Mouse (Mus musculus) B cell, adult 62 days (primary cell): ENCODE measurements around the gene Ern1. TPM values are rescaled to one million over a fixed set of nuclear protein-coding genes. Genes with fewer than 3 reads are reported as not detected.

Experiments used
- total RNA-seq: library from RNA; stranded (reverse); gene quantifications from 4 replicates; pipeline ENCODE4 v1.2.4, GENCODE M21; 2023

Ern1 gene
- total RNA-seq, result 11.1 to 13.5 TPM (median 11.6 TPM) in 4 replicates

GRCm38 (mm10) chr11:106487733-106488115, at the start of gene Ern1:
Ern1 (minus strand) TSS chr11:106487852.

GRCm38 (mm10) chr11:106387791-106388216, 99.8 kb downstream of the Ern1 start, which contains the start of gene Icam2:
Icam2 (minus strand) TSS chr11:106388075.

GRCm38 (mm10) chr11:106365366-106365765, 122.3 kb downstream of the Ern1 start, which contains the start of gene Prr29:
Prr29 (plus strand) TSS chr11:106365472.

GRCm38 (mm10) chr11:106353188-106353587, 134.5 kb downstream of the Ern1 start, which contains the start of gene Scn4a:
Scn4a (minus strand) TSS chr11:106353288.

Other genes with a start within 250 kb of the Ern1 start
- 56.4 to 76.1 TPM (median 69.5 TPM) in 4 replicates for gene Ftsj3, start 231.8 kb downstream of the Ern1 start, total RNA-seq
- gene Psmc5, start 231.7 kb downstream of the Ern1 start, total RNA-seq, result 48.0 to 55.8 TPM (median 52.8 TPM) in 4 replicates
- gene Smarcd2, start 214.9 kb downstream of the Ern1 start, total RNA-seq, result 139 to 173 TPM (median 145 TPM) in 4 replicates
- 0.32 to 0.42 TPM (median 0.41 TPM) in 3 of 4 replicates, not detected in the other for gene Tcam1, start 211.2 kb downstream of the Ern1 start, total RNA-seq
- 8.6 to 12.0 TPM (median 11.0 TPM) in 4 replicates for gene Gh, start 186.0 kb downstream of the Ern1 start, total RNA-seq
- 1,261 to 1,403 TPM (median 1,279 TPM) in 4 replicates for gene Cd79b, start 173.1 kb downstream of the Ern1 start, total RNA-seq
- gene Scn4a, start 134.6 kb downstream of the Ern1 start, total RNA-seq, result 17.0 to 20.9 TPM (median 18.2 TPM) in 4 replicates
- not detected in 4 replicates for gene Prr29, start 122.4 kb downstream of the Ern1 start, total RNA-seq
- gene Icam2, start 99.8 kb downstream of the Ern1 start, total RNA-seq, result 73.9 to 83.6 TPM (median 78.4 TPM) in 4 replicates
- 11.8 to 15.3 TPM (median 13.1 TPM) in 4 replicates for gene Tex2, start 125.6 kb upstream of the Ern1 start, total RNA-seq